Mouse (Mus musculus) lung, postnatal 0 days (tissue): Measurements from ENCODE around the gene Cdh4. TPM values are rescaled to one million over a fixed set of nuclear protein-coding genes. Genes with fewer than 3 reads are reported as not detected.

Experiments used
- ATAC-seq: fragments of 200-750 bp; cut with Nextera tagmentation; 2 replicates; pipeline ENCODE4 v1.8.0; 2017; ENCODE audit warnings: moderate library complexity
- DNase-seq: peaks from one replicate; pipeline ENCODE4 v3.0.0-alpha.2; 2016; ENCODE audit warnings: low spot score
- H3K27ac ChIP-seq: fragments of 300-500 bp; sonication (generic); 2 replicates; pipeline ENCODE4 v1.5.1; 2014; ENCODE audit warnings: antibody characterized with exemption, mild to moderate bottlenecking, low read length, mixed read lengths
- H3K27me3 ChIP-seq: fragments of 300-500 bp; sonication (generic); replicated peaks from 2 replicates; pipeline ENCODE4 v1.6.1; 2014; ENCODE audit warnings: low read length, mixed read lengths; ENCODE audit not compliant: insufficient read depth
- H3K36me3 ChIP-seq: fragments of 300-500 bp; sonication (generic); 2 replicates; pipeline ENCODE4 v1.6.1; 2014; ENCODE audit warnings: low read length, mixed read lengths; ENCODE audit not compliant: insufficient read depth
- H3K4me1 ChIP-seq: fragments of 300-500 bp; sonication (generic); 2 replicates; pipeline ENCODE4 v1.6.1; 2014; ENCODE audit warnings: antibody characterized with exemption, low read depth, low read length, mixed read lengths; ENCODE audit not compliant: insufficient read depth
- H3K4me2 ChIP-seq: fragments of 300-500 bp; sonication (generic); replicated peaks from 2 replicates; pipeline ENCODE4 v1.6.1; 2014; ENCODE audit warnings: low read depth, mild to moderate bottlenecking, low read length, moderate library complexity, mixed read lengths
- H3K4me3 ChIP-seq: fragments of 300-500 bp; sonication (generic); 2 replicates; pipeline ENCODE4 v1.5.1; 2014; ENCODE audit warnings: low read depth, low read length
- H3K9ac ChIP-seq: fragments of 300-500 bp; sonication (generic); replicated peaks from 2 replicates; pipeline ENCODE4 v1.6.1; 2014; ENCODE audit warnings: low read depth, mild to moderate bottlenecking
- H3K9me3 ChIP-seq: fragments of 300-500 bp; sonication (generic); 2 replicates; pipeline ENCODE4 v1.6.1; 2016; ENCODE audit warnings: low read length, mixed read lengths
- CTCF ChIP-seq: IDR thresholded peaks from 2 replicates; pipeline ENCODE4 v1.5.1; 2016; ENCODE audit warnings: antibody characterized with exemption, mild to moderate bottlenecking
- EP300 ChIP-seq: IDR thresholded peaks from 2 replicates; pipeline ENCODE4 v1.6.1; 2016; ENCODE audit warnings: antibody characterized with exemption, mild to moderate bottlenecking, control low read depth
- WGBS: fragments of 180-500 bp; shearing (Covaris S2); extraction: QIAGEN DNeasy Blood & Tissue Kit; methylation state at CpG from one replicate; pipeline ENCODE4 v1.1.7; 2014; 5-methylcytosine and 5-hydroxymethylcytosine counted together
- polyA plus RNA-seq: library from polyadenylated mRNA; unstranded; fragments of >200 nt; fragmentation: Nextera tagmentation; extraction: Ambion mirVana; gene quantifications from 2 replicates; pipeline ENCODE4 v1.2.1, GENCODE M21; 2015

Gene Cdh4
- polyA plus RNA-seq, 1 experiment from 2014 or later = 3.4 TPM

GRCm38 (mm10) chr2:179414704-179415103 is 27.5 kb upstream of the Cdh4 start:
- Histone ChIP-seq H3K27ac (no peak overlapping the region), H3K4me1 (no peaks in the 10 kb centered on the region), H3K4me2 (no peak overlapping the region), H3K4me3 (no peak overlapping the region), H3K36me3 (no peaks in the 10 kb centered on the region), H3K27me3 (no peaks in the 10 kb centered on the region), H3K9me3 (no peaks in the 10 kb centered on the region), H3K9ac (no peak overlapping the region)
- 90% methylated on average over 9 of the region's 9 CpGs for WGBS
- DNase-seq = no peak
- TF ChIP-seq EP300 (no peak), CTCF (no peak)
- ATAC-seq = no peak

GRCm38 (mm10) chr2:179415892-179416403 is 26.3 kb upstream of the Cdh4 start:
- ATAC-seq = no peak
- H3K9me3 ChIP-seq = no peaks in the 10 kb centered on the region
- 26% methylated on average over 8 of the region's 8 CpGs for WGBS
- no peaks in the 10 kb centered on the region for H3K27me3 ChIP-seq
- H3K36me3 ChIP-seq = no peaks in the 10 kb centered on the region
- no peak for TF ChIP-seq CTCF
- TF ChIP-seq EP300 = no peak
- no peaks in the 10 kb centered on the region for H3K4me1 ChIP-seq
- no peak for DNase-seq
- no peak overlapping the region for H3K9ac ChIP-seq
- H3K4me3 ChIP-seq = no peak overlapping the region
- no peak overlapping the region for H3K27ac ChIP-seq
- no peak overlapping the region for H3K4me2 ChIP-seq

- DNase-seq (no peak), ATAC-seq (no peak)
- no peaks in the 10 kb centered on the region for H3K4me1 ChIP-seq
- TF ChIP-seq EP300 = no peak
- H3K36me3 ChIP-seq = no peaks in the 10 kb centered on the region
- no peak overlapping the region for H3K27ac ChIP-seq
- no peak overlapping the region for H3K9ac ChIP-seq
- no peaks in the 10 kb centered on the region for H3K9me3 ChIP-seq
- no peak overlapping the region for H3K4me3 ChIP-seq
- no peaks in the 10 kb centered on the region for H3K27me3 ChIP-seq
- no peak overlapping the region for H3K4me2 ChIP-seq
- 82% methylated on average over 16 of the region's 16 CpGs for WGBS
Measured at GRCm38 (mm10) chr2:179416587-179417227, 25.5 kb upstream of the Cdh4 start.

- DNase-seq = no peak
- H3K27me3 ChIP-seq = no peaks in the 10 kb centered on the region
- no peak overlapping the region for H3K4me2 ChIP-seq
- no peaks in the 10 kb centered on the region for H3K4me1 ChIP-seq
- no peak overlapping the region for H3K4me3 ChIP-seq
- no peaks in the 10 kb centered on the region for H3K36me3 ChIP-seq
- TF ChIP-seq CTCF = no peak
- TF ChIP-seq EP300 = no peak
- WGBS = 39% methylated on average over 3 of the region's 3 CpGs
- H3K9me3 ChIP-seq = no peaks in the 10 kb centered on the region
- no peak overlapping the region for H3K27ac ChIP-seq
- no peak for ATAC-seq
- H3K9ac ChIP-seq = no peak overlapping the region
Measured at GRCm38 (mm10) chr2:179425602-179426001, 16.6 kb upstream of the Cdh4 start.

- ATAC-seq (no peak), DNase-seq (no peak)
- H3K9ac ChIP-seq = no peak overlapping the region
- TF ChIP-seq EP300 (no peak), CTCF (no peak)
- H3K4me3 ChIP-seq = no peak overlapping the region
- H3K27me3 ChIP-seq = no peaks in the 10 kb centered on the region
- no peaks in the 10 kb centered on the region for H3K9me3 ChIP-seq
- H3K27ac ChIP-seq = no peak overlapping the region
- H3K4me1 ChIP-seq = no peaks in the 10 kb centered on the region
- H3K36me3 ChIP-seq = no peaks in the 10 kb centered on the region
- H3K4me2 ChIP-seq = no peak overlapping the region
- 79% methylated on average over 3 of the region's 3 CpGs for WGBS
Measured at GRCm38 (mm10) chr2:179428889-179429288, 13.3 kb upstream of the Cdh4 start.

GRCm38 (mm10) chr2:179440161-179440560 is 2.1 kb upstream of the Cdh4 start:
- Histone ChIP-seq H3K4me2 (no peak overlapping the region), H3K4me3 (no peak overlapping the region), H3K27ac (no peak overlapping the region), H3K27me3 (peaks cover 19% of the 10 kb centered on the region), H3K9ac (no peak overlapping the region), H3K9me3 (no peaks in the 10 kb centered on the region), H3K4me1 (no peaks in the 10 kb centered on the region), H3K36me3 (no peaks in the 10 kb centered on the region)
- TF ChIP-seq EP300 (no peak), CTCF (no peak)
- no peak for DNase-seq
- no peak for ATAC-seq
- 27% methylated on average over 9 of the region's 9 CpGs for WGBS

- H3K4me1 ChIP-seq = no peaks in the 10 kb centered on the region
- H3K9ac ChIP-seq = no peak overlapping the region
- H3K27me3 ChIP-seq = peaks cover 19% of the 10 kb centered on the region
- H3K4me2 ChIP-seq = no peak overlapping the region
- H3K4me3 ChIP-seq = no peak overlapping the region
- H3K36me3 ChIP-seq = no peaks in the 10 kb centered on the region
- TF ChIP-seq EP300 (no peak), CTCF (no peak)
- no peak for DNase-seq
- WGBS = 77% methylated on average over 3 of the region's 3 CpGs
- ATAC-seq = no peak
- no peak overlapping the region for H3K27ac ChIP-seq
- no peaks in the 10 kb centered on the region for H3K9me3 ChIP-seq
Measured at GRCm38 (mm10) chr2:179441086-179441485, 1.1 kb upstream of the Cdh4 start.
